Mouse (Mus musculus): ENCODE measurements at regions not wholly inside any gene's neighbourhood (a gene's known extent, or its start where the extent isn't known, plus 50 kb on each side); places are given as distances from the start of the nearest gene placed in this dataset.

DNA sequence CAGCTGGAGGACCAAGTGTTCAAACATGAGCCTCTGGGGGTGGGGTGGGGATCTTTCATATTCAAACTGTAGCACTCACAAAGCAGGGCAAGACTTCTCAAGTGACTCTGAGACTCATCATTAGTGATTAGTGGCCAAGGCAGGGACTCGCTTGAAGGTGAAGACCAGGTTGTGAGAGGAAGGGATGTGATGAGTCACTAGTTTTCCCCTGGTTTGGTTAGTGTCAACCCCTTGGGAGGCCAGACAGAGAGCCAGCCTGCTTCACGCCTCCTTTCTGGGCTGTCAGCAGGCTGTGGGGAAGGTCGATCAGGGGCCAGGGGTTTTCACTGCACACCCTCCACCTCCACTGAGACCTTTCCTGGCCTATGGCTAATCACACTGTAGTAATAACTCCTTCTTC is 65.2 kb downstream of the Slc30a10 start:
- DNase-seq: no peak

DNA sequence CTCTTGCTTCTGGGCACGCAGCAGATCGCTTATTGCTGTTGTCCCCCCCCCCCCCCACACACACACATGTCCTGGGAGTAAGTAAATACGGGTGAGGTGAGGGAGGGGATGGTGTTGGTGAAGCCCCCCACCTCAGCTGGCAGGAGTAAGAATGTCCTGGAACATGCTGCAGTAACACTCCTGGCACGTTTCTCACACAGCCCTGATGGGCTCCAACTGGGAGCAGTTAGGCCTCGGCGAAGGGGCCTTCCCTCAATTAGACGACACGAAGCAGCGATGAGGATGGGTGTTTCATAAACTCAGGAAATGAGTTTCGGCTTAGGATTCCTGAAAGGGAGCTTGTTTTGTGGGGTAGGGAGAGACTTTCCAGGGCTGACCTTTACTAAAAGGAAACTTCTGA is 69.4 kb downstream of the Slc30a10 start:
- no peak for DNase-seq

- no peak for DNase-seq
These were observed 78.8 kb downstream of the Slc30a10 start for GRCm38 (mm10) chr1:185533471-185533870.

DNA sequence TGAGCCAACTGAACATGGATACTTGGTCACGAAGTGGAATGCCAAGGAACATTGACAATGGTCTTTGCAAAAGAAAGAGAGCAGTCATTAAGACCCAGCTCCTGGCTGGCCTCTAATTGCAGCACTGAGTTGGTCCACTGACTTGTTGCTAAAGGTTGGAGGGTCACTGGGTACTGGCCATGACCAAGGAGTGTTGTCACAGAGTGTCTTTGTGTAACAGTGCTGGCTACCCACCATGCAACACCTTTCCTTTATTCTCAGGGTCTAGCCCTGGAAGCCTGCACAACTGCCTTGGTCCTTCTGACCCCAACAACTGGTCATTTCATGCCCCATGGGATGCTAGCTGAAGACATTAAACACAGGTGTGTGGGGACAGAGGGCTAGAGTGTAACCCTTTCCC is 79.5 kb downstream of the Slc30a10 start:
- no peak for DNase-seq

DNA sequence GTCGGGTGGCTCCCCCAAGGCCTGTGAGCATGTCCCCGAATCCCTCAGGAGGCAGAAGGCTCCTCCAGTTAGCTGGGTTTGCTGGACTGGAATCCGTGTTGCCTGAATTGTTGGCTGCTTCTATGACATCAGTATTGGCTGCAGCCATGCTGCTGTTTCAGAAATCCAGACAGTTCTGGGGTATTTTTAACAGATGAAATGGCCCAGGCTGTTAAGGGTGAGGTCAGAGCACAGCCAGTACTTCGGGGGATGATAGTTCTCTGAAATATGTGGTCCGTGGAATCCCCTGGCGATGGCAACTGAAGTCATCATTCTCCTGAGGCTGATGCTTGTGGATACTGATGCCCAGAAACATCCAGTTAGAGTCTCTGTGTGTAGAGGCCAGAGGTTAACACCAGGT is 80.7 kb downstream of the Slc30a10 start:
- no peak for DNase-seq

DNA sequence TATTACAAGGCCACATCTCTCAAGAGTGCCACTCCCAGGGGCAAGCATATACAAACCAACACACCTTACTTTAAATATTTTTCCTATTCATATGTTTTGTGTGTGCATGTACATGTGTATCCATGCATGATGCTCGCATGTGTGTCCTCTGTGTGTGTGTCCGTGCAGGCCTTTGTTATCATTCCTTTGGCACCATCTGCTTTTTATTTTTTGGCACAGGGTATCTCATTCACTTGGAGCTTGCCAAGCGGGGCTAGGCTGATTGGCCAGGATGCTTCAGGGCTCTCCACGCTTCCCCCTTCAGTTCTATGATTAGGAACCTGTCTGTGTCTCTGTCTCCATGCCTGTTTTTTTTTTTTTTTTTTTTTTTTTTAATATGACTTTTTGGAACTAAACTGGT is 82.6 kb downstream of the Slc30a10 start:
- no peak for DNase-seq

GRCm38 (mm10) chr1:185539458-185539857 is 84.8 kb downstream of the Slc30a10 start:
- no peak for DNase-seq

DNA sequence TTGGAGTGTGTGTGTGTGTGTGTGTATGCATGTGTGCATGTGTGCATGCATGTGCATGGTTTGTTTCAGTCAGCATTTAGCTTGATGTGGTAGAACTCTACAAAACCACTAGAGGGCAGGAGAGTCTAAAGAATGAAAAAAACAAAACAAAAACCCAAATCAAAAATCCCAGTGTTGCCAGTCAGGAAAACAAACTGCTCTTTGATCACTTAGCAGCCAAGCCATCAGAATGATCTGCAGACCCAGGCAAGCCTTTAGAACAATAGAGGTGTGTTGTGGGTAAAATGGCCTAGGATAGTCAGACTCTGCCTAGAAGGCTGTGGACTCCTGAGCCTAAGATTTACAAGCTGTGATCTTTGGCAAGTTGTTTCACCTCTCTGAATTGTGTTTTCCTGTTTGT is 91.7 kb downstream of the Slc30a10 start:
- DNase-seq: no peak

DNA sequence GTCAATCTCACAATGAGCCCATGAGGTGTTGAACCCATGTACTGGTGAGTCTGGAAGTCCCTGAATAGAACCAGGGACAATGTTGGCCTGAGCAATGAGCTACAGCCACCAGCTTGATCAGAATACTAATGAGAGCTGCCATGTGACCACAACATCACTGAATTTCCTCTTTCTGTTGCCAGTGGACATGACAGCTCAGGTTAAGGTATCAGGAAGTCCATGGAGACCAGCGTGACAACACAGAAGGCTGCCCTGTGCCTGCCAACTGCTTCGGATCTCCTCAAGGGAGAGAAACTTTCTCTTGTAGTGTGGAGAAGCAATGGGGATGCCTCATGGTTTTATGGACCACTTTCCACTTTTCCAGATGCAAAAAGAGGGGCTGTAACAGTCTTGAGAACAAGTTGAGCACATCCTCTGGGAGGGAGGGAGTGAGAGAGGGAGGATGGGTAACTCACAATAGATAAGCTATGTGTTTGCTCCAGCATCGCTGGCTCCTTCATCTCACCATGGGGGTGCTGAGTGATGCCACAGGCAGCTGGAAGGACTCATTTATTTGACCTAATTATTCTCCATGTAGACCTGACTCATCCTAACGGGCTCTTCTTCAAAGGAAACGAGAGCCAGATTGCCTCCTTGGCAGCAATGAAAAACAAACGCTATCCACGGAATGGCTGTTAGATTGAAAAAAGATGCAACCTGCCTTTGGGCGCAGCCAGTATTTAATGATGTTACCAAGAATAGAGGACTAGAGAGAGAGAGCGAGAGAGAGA is 118.3 kb downstream of the Slc30a10 start:
- no peak for DNase-seq

DNA sequence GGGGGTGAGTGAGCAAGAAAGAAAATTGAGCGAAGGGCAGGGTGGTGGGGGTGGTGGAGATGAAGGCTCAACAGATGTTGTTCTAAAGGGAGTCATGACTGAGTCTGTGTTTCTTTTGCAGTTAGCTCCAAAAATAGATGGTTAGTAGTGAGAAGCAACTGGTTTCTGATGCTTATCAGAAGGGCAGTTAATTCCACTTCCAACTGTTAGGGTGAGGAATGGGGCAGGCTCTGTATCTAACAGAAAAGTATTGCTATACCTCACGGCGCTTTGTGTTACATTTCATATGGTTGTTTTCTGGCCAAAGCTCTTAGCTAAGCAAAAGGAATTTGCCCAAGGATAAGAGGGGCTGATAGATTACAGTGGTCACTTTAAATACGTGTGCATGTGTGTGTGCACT is 120.3 kb downstream of the Slc30a10 start:
- DNase-seq: no peak

DNA sequence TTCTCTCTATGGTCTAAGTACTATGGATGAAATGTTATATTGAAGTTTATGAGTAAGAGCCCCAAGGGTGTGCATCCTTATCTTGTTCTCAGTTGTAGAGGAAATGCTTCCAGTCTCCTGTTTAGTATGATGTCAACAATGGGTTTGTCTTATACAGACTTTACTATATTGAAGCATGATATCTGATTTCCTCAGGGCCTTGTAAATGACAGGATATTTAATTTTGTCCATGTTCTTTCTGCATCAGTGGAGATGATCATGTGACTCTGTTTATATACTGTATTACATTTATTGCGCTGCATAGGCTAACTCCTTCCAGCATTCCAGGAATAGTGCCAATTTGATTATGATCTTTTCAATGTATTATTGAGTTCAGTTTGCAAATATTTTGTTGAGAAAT is 125.2 kb downstream of the Slc30a10 start:
- no peak for DNase-seq

DNA sequence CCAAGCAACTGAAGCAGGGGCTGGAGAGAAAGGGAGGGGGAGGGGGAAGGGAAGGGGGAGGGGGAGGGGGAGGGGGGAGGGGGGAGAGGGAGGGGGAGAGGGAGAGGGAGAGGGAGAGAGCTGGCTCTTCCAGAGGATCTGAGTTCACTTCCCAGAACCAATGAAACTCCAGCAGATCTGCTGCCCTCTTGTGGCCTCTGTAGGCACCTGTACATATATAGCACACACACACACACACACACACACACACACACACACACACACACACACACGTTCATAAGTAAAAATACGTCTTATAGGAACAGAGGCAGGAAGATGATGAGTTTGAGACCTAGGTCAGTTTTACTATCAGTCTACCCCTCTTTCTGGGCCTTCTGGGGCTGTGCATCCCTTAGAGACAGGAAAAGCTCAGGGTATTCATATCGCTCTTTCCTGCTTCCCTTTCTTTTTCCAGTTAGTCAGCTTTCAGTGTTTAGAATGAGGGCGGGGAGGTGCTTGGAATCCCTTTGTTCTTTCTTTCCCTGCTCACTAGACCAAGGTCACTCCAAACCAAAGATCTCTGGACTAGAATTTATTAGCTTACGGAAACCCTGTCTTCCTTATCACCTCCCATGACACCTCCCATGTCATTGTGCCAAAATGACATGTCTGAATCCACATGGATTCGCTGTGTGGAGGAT is 130.7 kb downstream of the Slc30a10 start:
- DNase-seq: no peak

DNA sequence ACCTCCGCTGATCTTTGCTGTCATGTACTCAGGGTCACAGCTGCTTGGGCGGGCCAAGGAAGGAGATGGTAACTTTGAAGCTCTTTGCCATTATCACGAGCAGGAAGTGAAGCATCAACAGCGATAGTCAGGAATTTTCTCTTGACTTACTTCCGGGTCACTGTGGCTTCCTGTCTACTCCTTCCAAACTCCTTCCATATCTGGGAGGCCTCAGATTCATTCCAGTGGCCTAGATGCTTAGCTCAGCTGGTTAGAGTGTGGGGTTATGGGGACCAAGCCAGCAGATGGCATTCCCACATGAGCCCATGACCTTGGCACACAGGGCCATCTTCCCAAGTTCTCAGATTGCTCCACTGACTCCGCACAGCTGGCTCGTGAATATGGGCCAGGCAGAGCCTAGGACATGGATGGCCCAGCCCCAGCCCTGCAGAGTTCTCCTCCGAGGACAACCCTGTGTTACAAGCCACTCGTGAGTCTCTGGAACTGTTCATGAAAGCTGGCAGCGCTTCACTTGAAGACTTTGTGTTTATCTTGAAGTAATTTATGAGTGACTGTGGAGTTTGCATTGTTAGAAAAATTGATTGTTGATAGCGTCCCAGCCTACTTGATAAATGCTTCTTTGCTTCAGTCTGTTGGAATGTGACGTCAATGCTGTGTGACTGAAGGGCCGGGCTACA is 133.2 kb downstream of the Slc30a10 start:
- DNase-seq: no peak

DNA sequence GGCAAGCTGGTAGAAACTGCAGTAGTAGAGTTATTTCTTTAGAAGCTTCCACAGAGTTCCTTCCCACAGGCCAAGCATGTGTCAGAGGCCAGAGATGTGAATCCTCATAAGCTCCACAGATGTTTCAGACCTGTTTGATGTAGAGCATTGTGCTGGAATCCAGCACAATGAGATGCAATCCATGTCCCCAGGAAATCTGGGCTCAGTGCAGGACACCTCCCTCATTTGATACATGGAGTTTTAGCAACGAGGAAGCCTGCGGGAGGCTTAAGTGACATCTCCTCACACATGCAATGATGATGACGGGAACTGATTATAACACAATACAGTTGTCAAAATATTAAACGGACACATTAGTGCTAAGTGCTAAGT is 133.7 kb downstream of the Slc30a10 start:
- DNase-seq: no peak

GRCm38 (mm10) chr1:185596815-185597214 is 142.2 kb downstream of the Slc30a10 start:
- no peak for DNase-seq

DNA sequence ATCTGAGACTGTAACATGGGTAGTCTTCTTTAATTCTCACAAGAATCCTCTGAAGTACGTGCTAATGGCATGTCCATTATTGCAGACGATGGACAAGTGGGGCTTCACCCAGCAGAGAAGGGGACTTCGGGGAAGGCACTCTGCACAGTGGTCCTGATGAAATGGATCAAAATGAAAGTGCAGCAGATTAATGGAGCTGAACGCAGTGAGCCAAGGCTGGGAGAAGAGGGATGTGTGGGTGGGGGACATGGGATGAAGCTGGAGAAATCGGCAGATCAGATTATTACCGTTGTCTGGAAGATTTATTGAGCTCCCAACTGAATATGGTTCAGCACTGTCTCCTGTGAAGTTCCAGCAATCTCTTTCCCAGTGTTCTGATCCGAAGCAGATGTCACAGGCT is 143.9 kb downstream of the Slc30a10 start:
- DNase-seq: no peak

GRCm38 (mm10) chr1:185601166-185601565 is 146.5 kb downstream of the Slc30a10 start:
- no peak for DNase-seq

- DNase-seq: no peak
These were observed 151.3 kb downstream of the Slc30a10 start for GRCm38 (mm10) chr1:185605996-185606395.

GRCm38 (mm10) chr1:185607611-185608010 is 153.0 kb downstream of the Slc30a10 start:
- DNase-seq: no peak

DNA sequence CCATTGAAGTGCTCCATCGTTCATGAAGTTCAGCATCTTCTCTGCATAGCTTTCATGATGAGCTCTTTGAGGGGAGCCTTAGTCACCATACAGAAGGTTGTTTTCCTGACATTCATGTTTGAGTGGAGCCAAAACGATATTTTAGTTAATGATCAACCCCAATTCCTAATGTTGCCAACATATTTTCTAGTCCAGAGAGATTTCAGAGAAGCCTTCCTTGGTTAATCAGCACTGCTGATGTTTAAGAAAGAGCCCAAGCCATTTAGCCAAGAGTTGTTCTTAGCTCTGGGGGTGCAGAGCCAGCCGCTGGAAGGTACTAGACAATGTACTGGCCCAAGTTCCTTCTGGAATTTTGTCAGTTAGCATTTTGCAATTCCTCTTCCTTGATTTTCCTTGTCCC is 153.8 kb downstream of the Slc30a10 start:
- no peak for DNase-seq

DNA sequence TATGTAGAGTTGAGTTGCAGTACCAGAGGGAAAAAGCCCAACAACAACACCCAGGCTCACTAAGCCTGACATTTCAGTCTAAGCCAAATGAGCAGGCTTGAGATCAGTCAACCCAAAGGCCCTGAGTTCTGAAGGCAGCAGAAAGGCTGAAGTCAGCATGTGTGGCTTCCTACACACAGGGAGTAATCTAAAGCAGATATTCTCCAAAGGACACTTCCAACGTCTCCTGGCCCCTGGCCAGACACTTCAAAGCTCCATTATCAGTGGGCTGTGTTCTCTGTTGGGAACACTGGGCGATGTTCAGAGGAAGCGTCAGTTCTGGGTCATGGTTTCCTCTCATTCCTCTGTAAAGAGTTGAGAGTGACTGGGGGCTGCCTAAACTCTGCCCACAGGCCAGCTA is 155.9 kb downstream of the Slc30a10 start:
- no peak for DNase-seq

DNA sequence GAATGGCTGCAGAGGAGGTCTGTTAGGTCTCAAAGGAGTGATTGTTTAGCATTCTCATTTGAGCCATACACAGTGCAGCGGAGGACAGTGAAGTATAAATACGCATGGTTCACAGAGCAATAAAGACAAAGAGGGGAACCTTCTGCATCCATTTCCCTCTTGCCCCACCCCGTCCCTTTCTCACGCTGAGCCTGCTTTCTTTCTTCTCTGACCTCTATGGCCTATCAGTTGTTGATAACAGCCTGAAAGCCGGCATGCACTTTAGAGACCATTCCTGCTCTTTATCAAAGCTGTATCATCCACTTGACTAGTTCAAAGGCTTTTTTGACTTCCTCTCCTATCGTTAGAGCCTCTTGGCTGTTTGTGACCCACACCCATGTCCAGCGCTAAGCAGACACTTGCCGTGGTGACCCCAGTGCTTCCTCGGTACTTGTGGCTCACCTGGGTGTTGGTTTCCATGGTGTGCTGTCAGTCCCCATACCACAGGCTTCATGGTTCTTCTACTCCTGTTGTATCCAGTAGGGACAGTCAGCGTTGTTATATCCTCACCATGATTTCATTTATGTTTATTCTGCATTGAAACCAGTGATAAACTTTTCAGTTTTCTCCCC is 161.3 kb downstream of the Slc30a10 start:
- DNase-seq: no peak

DNA sequence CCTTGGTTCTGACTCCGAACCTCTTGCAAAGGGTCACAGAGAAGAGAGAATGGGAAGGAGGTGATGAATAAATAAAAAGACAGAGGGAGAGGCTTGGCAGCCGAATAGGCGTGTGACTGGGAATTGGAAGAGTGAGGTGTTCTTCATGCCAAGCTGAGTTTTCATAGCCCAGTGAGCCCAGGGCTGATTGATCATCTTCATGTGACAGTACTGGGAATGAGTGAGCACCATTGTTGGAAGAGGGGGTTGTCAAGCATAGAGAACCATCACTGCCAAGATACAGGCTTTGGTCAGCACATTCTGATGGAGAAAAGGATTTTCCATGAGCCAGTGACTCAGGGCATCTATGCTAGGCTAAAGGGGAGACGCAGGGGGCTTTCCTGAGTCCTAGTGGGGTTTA is 163.0 kb downstream of the Slc30a10 start:
- no peak for DNase-seq

- no peak for DNase-seq
These were observed 164.4 kb downstream of the Slc30a10 start for GRCm38 (mm10) chr1:185619011-185619410.
